Mouse (Mus musculus) granulocyte monocyte progenitor cell, adult 5-6 weeks (primary cell): ENCODE results near the gene Dtx3. TPM values are rescaled to one million over a fixed set of nuclear protein-coding genes. Genes with fewer than 3 reads are reported as not detected.

Source experiments
- ATAC-seq: replicated peaks from 2 replicates; pipeline ENCODE4 v1.8.0; 2016; ENCODE audit warnings: mild to moderate bottlenecking, moderate TSS enrichment, inconsistent platforms; ENCODE audit not compliant: poor library complexity, severe bottlenecking
- total RNA-seq, 2 experiments: library from RNA; stranded (forward) in 1 of 2; stranded (reverse) in 1 of 2; fragments of 200-712, 200-1000 nt in 1 of 2; fragments of >200 nt in 1 of 2; fragmentation: Nextera tagmentation in 1 of 2; gene quantifications; 2 replicates each; pipeline ENCODE4 v1.2.3; 2014 to 2017

Dtx3 gene
- total RNA-seq, 2 experiments from 2014 or later: 19.9 to 51.9 TPM

- ATAC-seq: no peak
Observed at GRCm38 (mm10) chr10:127144536-127144935, 51.0 kb downstream of the Dtx3 start.

- no peak for ATAC-seq
Observed at GRCm38 (mm10) chr10:127143228-127143627, 52.3 kb downstream of the Dtx3 start.

GRCm38 (mm10) chr10:127141500-127141899 is 54.0 kb downstream of the Dtx3 start:
- ATAC-seq: no peak

- ATAC-seq: no peak
Observed at GRCm38 (mm10) chr10:127140971-127141370, 54.6 kb downstream of the Dtx3 start.

Other genes starting within 250 kb of the Dtx3 start
- 53.4 and 62.9 TPM in 2 replicates for gene Ctdsp2, start 217.0 kb downstream of the Dtx3 start, total RNA-seq (2014; fragmentation: Nextera tagmentation)
- 21.2 and 21.5 TPM in 2 replicates for gene Ctdsp2, start 217.0 kb downstream of the Dtx3 start, total RNA-seq (2017)
- gene Avil, start 195.0 kb downstream of the Dtx3 start, total RNA-seq (2014; fragmentation: Nextera tagmentation): not detected in 2 replicates
- gene Avil, start 195.0 kb downstream of the Dtx3 start, total RNA-seq (2017): not detected in 2 replicates
- 32.9 and 52.7 TPM in 2 replicates for gene Tsfm, start 164.9 kb downstream of the Dtx3 start, total RNA-seq (2014; fragmentation: Nextera tagmentation)
- 33.1 and 41.5 TPM in 2 replicates for gene Tsfm, start 164.9 kb downstream of the Dtx3 start, total RNA-seq (2017)
- gene Mettl1, start 154.3 kb downstream of the Dtx3 start, total RNA-seq (2014; fragmentation: Nextera tagmentation): 40.4 and 47.0 TPM in 2 replicates
- gene Mettl1, start 154.3 kb downstream of the Dtx3 start, total RNA-seq (2017): 25.8 and 36.7 TPM in 2 replicates
- 0.13 TPM in 1 of 2 replicates, not detected in the other for gene Eef1akmt3, start 154.2 kb downstream of the Dtx3 start, total RNA-seq (2014; fragmentation: Nextera tagmentation)
- gene Eef1akmt3, start 154.2 kb downstream of the Dtx3 start, total RNA-seq (2017): not detected in 2 replicates
- 0.45 TPM in 1 of 2 replicates, not detected in the other for gene Cyp27b1, start 147.5 kb downstream of the Dtx3 start, total RNA-seq (2014; fragmentation: Nextera tagmentation)
- 0.69 TPM in 1 of 2 replicates, not detected in the other for gene Cyp27b1, start 147.5 kb downstream of the Dtx3 start, total RNA-seq (2017)
- gene March9, start 135.5 kb downstream of the Dtx3 start, total RNA-seq (2014; fragmentation: Nextera tagmentation): not detected in 2 replicates
- gene March9, start 135.5 kb downstream of the Dtx3 start, total RNA-seq (2017): not detected in 2 replicates
- 721 and 802 TPM in 2 replicates for gene Cdk4, start 132.2 kb downstream of the Dtx3 start, total RNA-seq (2014; fragmentation: Nextera tagmentation)
- 568 and 716 TPM in 2 replicates for gene Cdk4, start 132.2 kb downstream of the Dtx3 start, total RNA-seq (2017)
- 92.4 and 102 TPM in 2 replicates for gene Tspan31, start 125.5 kb downstream of the Dtx3 start, total RNA-seq (2014; fragmentation: Nextera tagmentation)
- 82.5 and 82.6 TPM in 2 replicates for gene Tspan31, start 125.5 kb downstream of the Dtx3 start, total RNA-seq (2017)
- 26.3 and 27.2 TPM in 2 replicates for gene Agap2, start 120.4 kb downstream of the Dtx3 start, total RNA-seq (2014; fragmentation: Nextera tagmentation)
- 18.8 and 34.4 TPM in 2 replicates for gene Agap2, start 120.4 kb downstream of the Dtx3 start, total RNA-seq (2017)
- gene Os9, start 74.6 kb downstream of the Dtx3 start, total RNA-seq (2014; fragmentation: Nextera tagmentation): 73.3 and 80.0 TPM in 2 replicates
- 202 and 218 TPM in 2 replicates for gene Os9, start 74.6 kb downstream of the Dtx3 start, total RNA-seq (2017)
- 288 and 308 TPM in 2 replicates for gene B4galnt1, start 30.5 kb downstream of the Dtx3 start, total RNA-seq (2014; fragmentation: Nextera tagmentation)
- gene B4galnt1, start 30.5 kb downstream of the Dtx3 start, total RNA-seq (2017): 141 and 161 TPM in 2 replicates
- gene Slc26a10, start 15.1 kb downstream of the Dtx3 start, total RNA-seq (2014; fragmentation: Nextera tagmentation): 0.15 TPM in 1 of 2 replicates, not detected in the other
- 0.26 and 0.88 TPM in 2 replicates for gene Slc26a10, start 15.1 kb downstream of the Dtx3 start, total RNA-seq (2017)
- 3.2 TPM in 1 of 2 replicates, not detected in the other for gene Arhgef25, start 5.6 kb downstream of the Dtx3 start, total RNA-seq (2014; fragmentation: Nextera tagmentation)
- 0.15 and 0.95 TPM in 2 replicates for gene Arhgef25, start 5.6 kb downstream of the Dtx3 start, total RNA-seq (2017)
- gene Pip4k2c, start 15.9 kb upstream of the Dtx3 start, total RNA-seq (2014; fragmentation: Nextera tagmentation): 12.1 and 13.6 TPM in 2 replicates
- gene Pip4k2c, start 15.9 kb upstream of the Dtx3 start, total RNA-seq (2017): 7.6 and 13.8 TPM in 2 replicates
- gene Kif5a, start 67.6 kb upstream of the Dtx3 start, total RNA-seq (2014; fragmentation: Nextera tagmentation): 1.4 TPM in 1 of 2 replicates, not detected in the other
- 0.30 and 0.31 TPM in 2 replicates for gene Kif5a, start 67.6 kb upstream of the Dtx3 start, total RNA-seq (2017)
- gene Dctn2, start 70.6 kb upstream of the Dtx3 start, total RNA-seq (2014; fragmentation: Nextera tagmentation): 62.3 and 72.1 TPM in 2 replicates
- gene Dctn2, start 70.6 kb upstream of the Dtx3 start, total RNA-seq (2017): 80.4 and 83.9 TPM in 2 replicates
- 53.3 and 72.1 TPM in 2 replicates for gene Mbd6, start 93.3 kb upstream of the Dtx3 start, total RNA-seq (2014; fragmentation: Nextera tagmentation)
- gene Mbd6, start 93.3 kb upstream of the Dtx3 start, total RNA-seq (2017): 4.1 TPM in 2 replicates
- gene Mars, start 116.1 kb upstream of the Dtx3 start, total RNA-seq (2014; fragmentation: Nextera tagmentation): 63.0 and 105 TPM in 2 replicates
- 193 and 221 TPM in 2 replicates for gene Mars, start 116.1 kb upstream of the Dtx3 start, total RNA-seq (2017)
- gene Arhgap9, start 126.2 kb upstream of the Dtx3 start, total RNA-seq (2014; fragmentation: Nextera tagmentation): 46.0 and 53.1 TPM in 2 replicates
- gene Arhgap9, start 126.2 kb upstream of the Dtx3 start, total RNA-seq (2017): 34.7 and 51.8 TPM in 2 replicates
- not detected in 2 replicates for gene Gli1, start 146.2 kb upstream of the Dtx3 start, total RNA-seq (2014; fragmentation: Nextera tagmentation)
- not detected in 2 replicates for gene Gli1, start 146.2 kb upstream of the Dtx3 start, total RNA-seq (2017)
- gene Inhbe, start 158.7 kb upstream of the Dtx3 start, total RNA-seq (2014; fragmentation: Nextera tagmentation): not detected in 2 replicates
- not detected in 2 replicates for gene Inhbe, start 158.7 kb upstream of the Dtx3 start, total RNA-seq (2017)
- not detected in 2 replicates for gene Inhbc, start 174.7 kb upstream of the Dtx3 start, total RNA-seq (2014; fragmentation: Nextera tagmentation)
- not detected in 2 replicates for gene Inhbc, start 174.7 kb upstream of the Dtx3 start, total RNA-seq (2017)
- gene R3hdm2, start 184.6 kb upstream of the Dtx3 start, total RNA-seq (2014; fragmentation: Nextera tagmentation): 50.6 and 56.7 TPM in 2 replicates
- 25.1 and 44.5 TPM in 2 replicates for gene R3hdm2, start 184.6 kb upstream of the Dtx3 start, total RNA-seq (2017)